Mouse (Mus musculus) ES-E14 (cell line): ENCODE measurements around the gene Ccdc30. TPM values are rescaled to one million over a fixed set of nuclear protein-coding genes. Genes with fewer than 3 reads are reported as not detected.
"Not testable (repeated sequence)": the region's sequence is repeated elsewhere in the genome, so short reads cannot be mapped to it uniquely, and the experiment has no call there.

Experiments used
- DNase-seq: peaks from one replicate; pipeline ENCODE4 v3.0.0-alpha.2; 2013; ENCODE audit warnings: low read depth, low spot score
- H3K27ac ChIP-seq: 2 replicates; pipeline ENCODE4 v1.5.1; 2012; ENCODE audit warnings: low read depth, mild to moderate bottlenecking, low read length, moderate library complexity, mixed read lengths; ENCODE audit not compliant: poor library complexity, insufficient read depth, severe bottlenecking
- H3K36me3 ChIP-seq: 2 replicates; pipeline ENCODE4 v1.6.1; 2012; ENCODE audit warnings: mild to moderate bottlenecking, low read length, moderate library complexity, mixed read lengths; ENCODE audit not compliant: control insufficient read depth, poor library complexity, insufficient read depth, severe bottlenecking
- H3K4me1 ChIP-seq, 2 experiments: fragments of 150-350 bp in 1 of 2; sonication (generic) in 1 of 2; 2 replicates each; pipeline ENCODE4 v1.6.1; 2012; ENCODE audit warnings: low read length in 2 of 2, mild to moderate bottlenecking in 1 of 2, mixed read lengths in 1 of 2; ENCODE audit not compliant: control insufficient read depth in 2 of 2, insufficient read depth in 2 of 2, poor library complexity in 1 of 2
- H3K4me3 ChIP-seq, 2 experiments: fragments of 150-350 bp in 1 of 2; sonication (generic) in 1 of 2; 2 replicates each; pipeline ENCODE4 v1.5.1; 2012; ENCODE audit warnings: low read length in 2 of 2, low read depth in 1 of 2, mild to moderate bottlenecking in 1 of 2, mixed read lengths in 1 of 2; ENCODE audit not compliant: insufficient read depth in 1 of 2, poor library complexity in 1 of 2, severe bottlenecking in 1 of 2
- H3K9ac ChIP-seq: 2 replicates; pipeline ENCODE4 v1.6.1; 2012; ENCODE audit warnings: low read depth, mild to moderate bottlenecking, low read length, mixed read lengths; ENCODE audit not compliant: poor library complexity, insufficient read depth, severe bottlenecking
- H3K9me3 ChIP-seq: fragments of 150-350 bp; sonication (generic); 2 replicates; pipeline ENCODE4 v1.6.1; 2012; ENCODE audit warnings: low read depth, mild to moderate bottlenecking, low read length; ENCODE audit not compliant: control insufficient read depth, insufficient read depth
- CHD2 ChIP-seq: IDR thresholded peaks from 2 replicates; pipeline ENCODE4 v1.6.1; 2014; ENCODE audit warnings: mild to moderate bottlenecking, low read depth, low read length, inconsistent platforms
- HCFC1 ChIP-seq: IDR thresholded peaks from 2 replicates; pipeline ENCODE4 v1.6.1; 2012; ENCODE audit warnings: low read length, inconsistent platforms, borderline replicate concordance; ENCODE audit not compliant: insufficient read depth
- MAFK ChIP-seq: IDR thresholded peaks from 2 replicates; pipeline ENCODE4 v1.6.1; 2014; ENCODE audit warnings: mild to moderate bottlenecking, low read depth, low read length, inconsistent platforms; ENCODE audit not compliant: insufficient read depth
- ZC3H11A ChIP-seq: IDR thresholded peaks from 2 replicates; pipeline ENCODE4 v1.6.1; 2012; ENCODE audit warnings: low read depth, mild to moderate bottlenecking, inconsistent platforms, low read length, borderline replicate concordance
- ZNF384 ChIP-seq: IDR thresholded peaks from 2 replicates; pipeline ENCODE4 v1.6.1; 2012; ENCODE audit warnings: low read depth, low read length, inconsistent platforms
- in situ Hi-C, 2 experiments: fragments of 600-800 bp; cut with MboI; formaldehyde crosslinking; loops; one replicate each; pipeline ENCODE4 v1.15.1; 2025; ENCODE audit warnings: low sequenced_read_pairs in 2 of 2, inconsistent platforms in 1 of 2; ENCODE audit not compliant: unreplicated experiment in 2 of 2
- total RNA-seq: library from RNA; depleted of rRNA; stranded (reverse); fragments of 300-350 nt; gene quantifications from 2 replicates; pipeline ENCODE4 v1.2.3, GENCODE M21; 2012; rRNA removed

Ccdc30 gene
- total RNA-seq, 1 experiment: 2.7 TPM

- TF ChIP-seq MAFK (no peak), CHD2 (no peak), ZNF384 (no peak), HCFC1 (no peak), ZC3H11A (no peak)
- Histone ChIP-seq H3K4me1 (peaks cover 0 to 4% of the 10 kb centered on the region in 2 experiments; a peak in 2 of 4 replicates), H3K9ac (no peak overlapping the region), H3K9me3 (no peaks in the 10 kb centered on the region), H3K4me3 (no peak overlapping the region), H3K36me3 (peaks cover 45% of the 10 kb centered on the region), H3K27ac (no peak overlapping the region)
- in situ Hi-C loops: no loop called here
- no peak for DNase-seq
Measured at GRCm38 (mm10) chr4:119284861-119285260, 130.5 kb downstream of the Ccdc30 start.

- not testable (repeated sequence) for H3K4me1 ChIP-seq
Measured at GRCm38 (mm10) chr4:119278784-119279183, 136.5 kb downstream of the Ccdc30 start.

GRCm38 (mm10) chr4:119275726-119276125 lies 139.6 kb downstream of the Ccdc30 start:
- Histone ChIP-seq H3K9me3 (no peaks in the 10 kb centered on the region), H3K4me3 (no peak overlapping the region), H3K36me3 (peaks cover 39% of the 10 kb centered on the region), H3K9ac (no peak overlapping the region), H3K4me1 (no peaks in the 10 kb centered on the region), H3K27ac (no peak overlapping the region)
- in situ Hi-C loops: no loop called here
- DNase-seq: no peak
- TF ChIP-seq CHD2 (no peak), ZNF384 (peak; percentile 80; the same call in 1 of the 2 replicates), MAFK (no peak), ZC3H11A (no peak), HCFC1 (no peak)

More at GRCm38 (mm10) chr4:119278784-119279183, 136.5 kb downstream of the Ccdc30 start:
- H3K27ac ChIP-seq, H3K4me3 ChIP-seq, H3K9me3 ChIP-seq, DNase-seq, H3K9ac ChIP-seq, in situ Hi-C loops: not testable (repeated sequence)
- peaks cover 54% of the 10 kb centered on the region for H3K36me3 ChIP-seq

GRCm38 (mm10) chr4:119275226-119275625 lies 140.1 kb downstream of the Ccdc30 start:
- TF ChIP-seq CHD2: peak; percentile 59; the same call in 1 of the 2 replicates
- TF ChIP-seq ZC3H11A: no peak
- TF ChIP-seq HCFC1: no peak
- TF ChIP-seq MAFK: no peak
- TF ChIP-seq ZNF384: no peak
- Histone ChIP-seq H3K27ac (no peak overlapping the region), H3K4me1 (no peaks in the 10 kb centered on the region), H3K36me3 (peaks cover 37% of the 10 kb centered on the region), H3K9ac (no peak overlapping the region), H3K9me3 (no peaks in the 10 kb centered on the region), H3K4me3 (no peak overlapping the region)
- no peak for DNase-seq
- in situ Hi-C loops: no loop called here

- Histone ChIP-seq H3K27ac (no peak overlapping the region), H3K9me3 (no peaks in the 10 kb centered on the region), H3K4me1 (no peaks in the 10 kb centered on the region), H3K9ac (no peak overlapping the region), H3K36me3 (peaks cover 35% of the 10 kb centered on the region), H3K4me3 (no peak overlapping the region)
- TF ChIP-seq MAFK (no peak), CHD2 (no peak), ZNF384 (no peak), ZC3H11A (no peak), HCFC1 (no peak)
- DNase-seq: no peak
- in situ Hi-C loops: no loop called here
Measured at GRCm38 (mm10) chr4:119274627-119275026, 140.7 kb downstream of the Ccdc30 start.

Other genes with a start within 250 kb of the Ccdc30 start
- gene Zfp691, start 241.3 kb downstream of the Ccdc30 start, total RNA-seq: 3.9 and 5.4 TPM in 2 replicates
- gene Ermap, start 225.5 kb downstream of the Ccdc30 start, total RNA-seq: 0.18 TPM in 1 of 2 replicates, not detected in the other
- 29.9 and 33.0 TPM in 2 replicates for gene Svbp, start 220.2 kb downstream of the Ccdc30 start, total RNA-seq
- not detected in 2 replicates for gene Tmem269, start 197.3 kb downstream of the Ccdc30 start, total RNA-seq
- gene AU022252, start 182.8 kb downstream of the Ccdc30 start, total RNA-seq: 17.1 and 18.3 TPM in 2 replicates
- gene P3h1, start 182.6 kb downstream of the Ccdc30 start, total RNA-seq: 61.9 and 113 TPM in 2 replicates
- 0.18 and 0.63 TPM in 2 replicates for gene Cldn19, start 160.1 kb downstream of the Ccdc30 start, total RNA-seq
- gene Ybx1, start 120.9 kb downstream of the Ccdc30 start, total RNA-seq: 574 and 855 TPM in 2 replicates
- gene Ppih, start 95.0 kb downstream of the Ccdc30 start, total RNA-seq: 101 and 127 TPM in 2 replicates
- gene Ppcs, start 6.9 kb upstream of the Ccdc30 start, total RNA-seq: 23.9 and 30.4 TPM in 2 replicates
- not detected in 2 replicates for gene Zmynd12, start 7.3 kb upstream of the Ccdc30 start, total RNA-seq
- gene Rimkla, start 77.1 kb upstream of the Ccdc30 start, total RNA-seq: 1.1 and 1.5 TPM in 2 replicates
- gene Foxj3, start 121.5 kb upstream of the Ccdc30 start, total RNA-seq: 17.4 and 17.7 TPM in 2 replicates
- gene Frg2f1, start 124.0 kb upstream of the Ccdc30 start, total RNA-seq: 3.1 and 5.2 TPM in 2 replicates
- not detected in 2 replicates for gene Guca2a, start 222.2 kb upstream of the Ccdc30 start, total RNA-seq
- gene Guca2b, start 243.4 kb upstream of the Ccdc30 start, total RNA-seq: not detected in 2 replicates